Mouse (Mus musculus) ES-Bruce4 (cell line): ENCODE data around the gene Gm13691. TPM values are rescaled to one million over a fixed set of nuclear protein-coding genes. Genes with fewer than 3 reads are reported as not detected.
"Not testable (repeated sequence)": the region's sequence is repeated elsewhere in the genome, so short reads cannot be mapped to it uniquely, and the experiment has no call there.

Experiments
- H3K27ac ChIP-seq: 2 replicates; pipeline ENCODE4 v1.5.1; 2012; ENCODE audit warnings: low read length, inconsistent platforms; ENCODE audit not compliant: insufficient read depth
- H3K27me3 ChIP-seq: 2 replicates; pipeline ENCODE4 v1.6.1; 2012; ENCODE audit warnings: mild to moderate bottlenecking, low read length, inconsistent platforms; ENCODE audit not compliant: control insufficient read depth, poor library complexity, insufficient read depth, severe bottlenecking
- H3K36me3 ChIP-seq: 2 replicates; pipeline ENCODE4 v1.6.1; 2012; ENCODE audit warnings: inconsistent platforms, mild to moderate bottlenecking, low read length, moderate library complexity; ENCODE audit not compliant: control insufficient read depth, poor library complexity, insufficient read depth, severe bottlenecking
- H3K4me1 ChIP-seq: one replicate; pipeline ENCODE4 v1.8.1; 2011; ENCODE audit warnings: low read length; ENCODE audit not compliant: control insufficient read depth, insufficient read depth
- H3K4me3 ChIP-seq: 2 replicates; pipeline ENCODE4 v1.5.1; 2011; ENCODE audit warnings: low read depth, mild to moderate bottlenecking, low read length
- H3K9ac ChIP-seq: 2 replicates; pipeline ENCODE4 v1.6.1; 2012; ENCODE audit warnings: low read depth, mild to moderate bottlenecking, inconsistent platforms; ENCODE audit not compliant: poor library complexity, severe bottlenecking
- H3K9me3 ChIP-seq: replicated peaks from 2 replicates; pipeline ENCODE4 v1.6.1; 2012; ENCODE audit warnings: mild to moderate bottlenecking, low read length, inconsistent platforms; ENCODE audit not compliant: control insufficient read depth, poor library complexity, insufficient read depth, severe bottlenecking
- CTCF ChIP-seq: IDR thresholded peaks from one replicate; pipeline ENCODE4 v1.8.1; 2011; ENCODE audit warnings: low read depth, low read length
- EP300 ChIP-seq: IDR thresholded peaks from 2 replicates; pipeline ENCODE4 v1.6.1; 2011; ENCODE audit warnings: low read depth, low read length; ENCODE audit not compliant: insufficient read depth
- POLR2A ChIP-seq: IDR thresholded peaks from one replicate; pipeline ENCODE4 v1.8.1; 2011; ENCODE audit warnings: low read length; ENCODE audit not compliant: insufficient read depth
- polyA plus RNA-seq: library from polyadenylated mRNA; stranded (reverse); fragments of >200 nt; gene quantifications from 2 replicates; pipeline ENCODE4 v1.2.4, GENCODE M21; 2011; ENCODE audit warnings: low read depth; ENCODE audit not compliant: missing spikeins, insufficient read depth, insufficient read length

The Gm13691 gene
- not detected in 2 replicates for polyA plus RNA-seq

DNA sequence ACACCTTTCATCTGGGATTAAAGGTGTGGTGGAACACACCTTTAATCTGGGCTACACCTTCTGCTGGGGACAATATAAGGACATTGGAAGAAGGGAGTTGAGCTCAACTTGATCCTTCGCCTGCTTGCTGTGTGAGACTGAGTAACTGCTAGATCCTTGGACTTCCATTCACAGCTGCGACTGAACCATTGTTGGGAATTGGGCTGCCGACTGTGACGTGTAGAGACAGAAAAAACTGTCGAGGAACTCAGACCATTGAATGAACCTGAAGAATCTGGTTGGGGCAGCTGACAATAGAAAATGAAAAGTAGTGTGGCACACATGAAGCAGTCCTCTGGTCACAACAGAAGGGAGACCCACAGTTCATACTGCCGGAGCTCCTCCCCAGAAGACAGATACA, at the start of gene Gm13691:
Gm13691 (plus strand) TSS at position 301 of the 400 bp plus-strand sequence.
- not testable (repeated sequence) for H3K9me3 ChIP-seq, H3K4me1 ChIP-seq, H3K4me3 ChIP-seq, H3K27ac ChIP-seq, H3K27me3 ChIP-seq, H3K36me3 ChIP-seq, H3K9ac ChIP-seq

DNA sequence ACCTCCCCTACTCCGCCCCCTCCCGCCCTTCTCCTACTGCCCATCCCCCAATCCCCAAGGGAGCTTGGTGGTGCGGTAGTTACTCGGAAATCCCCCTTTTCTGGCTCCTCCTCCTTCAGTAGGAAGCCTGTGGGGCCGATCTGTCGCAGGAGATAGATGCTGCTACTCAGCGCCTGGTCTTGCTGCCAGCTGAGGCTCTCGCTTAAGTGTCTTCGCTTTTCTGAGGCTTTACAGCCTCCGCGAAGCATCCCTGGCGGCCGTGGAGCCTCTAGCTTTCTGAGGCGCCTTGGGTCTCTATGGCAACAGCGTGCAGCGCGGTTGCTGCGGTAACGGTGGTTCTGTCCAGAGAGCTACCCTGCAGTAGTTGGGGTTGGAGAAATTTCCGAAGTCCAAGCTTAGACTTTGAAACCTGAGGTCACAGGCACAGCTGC, 49.4 kb upstream of the Gm13691 start, which contains the start of gene Zswim2:
Zswim2 (minus strand) TSS at position 298 of the 431 bp plus-strand sequence.
- no peak within 1 kb of the TSS for H3K27ac ChIP-seq
- H3K9me3 ChIP-seq = no peaks in the 10 kb centered on the region
- no peaks in the 10 kb centered on the region for H3K4me1 ChIP-seq
- peak within 1 kb of the TSS; percentile 37 for H3K4me3 ChIP-seq
- H3K36me3 ChIP-seq = no peaks in the 10 kb centered on the region
- TF ChIP-seq POLR2A (no peak), EP300 (no peak), CTCF (no peak)
- H3K9ac ChIP-seq = no peak within 1 kb of the TSS
- no peaks in the 10 kb centered on the region for H3K27me3 ChIP-seq

DNA sequence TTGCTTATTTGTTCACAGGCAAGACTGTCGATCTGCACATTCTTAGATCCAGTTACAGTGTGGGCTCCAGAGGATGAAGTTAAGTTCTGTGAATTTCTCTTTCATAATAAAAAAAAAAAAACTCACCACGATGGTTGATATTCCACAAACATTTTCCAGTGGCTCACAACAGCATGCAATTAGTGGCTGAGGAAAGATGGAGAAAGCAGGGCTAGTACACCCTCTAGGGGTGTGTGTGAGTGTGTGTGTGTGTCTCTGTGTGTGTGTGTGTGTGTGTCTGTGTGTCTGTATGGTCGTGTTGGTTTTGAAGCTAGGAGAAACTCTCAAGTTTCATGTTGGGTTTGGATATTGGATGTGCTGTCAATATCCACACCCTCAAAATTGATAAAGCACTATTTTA, 49.0 kb upstream of the Gm13691 start:
- TF ChIP-seq POLR2A (no peak), CTCF (no peak), EP300 (no peak)
- Histone ChIP-seq H3K9ac (no peak overlapping the region), H3K36me3 (no peaks in the 10 kb centered on the region), H3K27ac (no peak overlapping the region), H3K9me3 (no peaks in the 10 kb centered on the region), H3K4me3 (no peak overlapping the region), H3K4me1 (no peaks in the 10 kb centered on the region), H3K27me3 (no peaks in the 10 kb centered on the region)

DNA sequence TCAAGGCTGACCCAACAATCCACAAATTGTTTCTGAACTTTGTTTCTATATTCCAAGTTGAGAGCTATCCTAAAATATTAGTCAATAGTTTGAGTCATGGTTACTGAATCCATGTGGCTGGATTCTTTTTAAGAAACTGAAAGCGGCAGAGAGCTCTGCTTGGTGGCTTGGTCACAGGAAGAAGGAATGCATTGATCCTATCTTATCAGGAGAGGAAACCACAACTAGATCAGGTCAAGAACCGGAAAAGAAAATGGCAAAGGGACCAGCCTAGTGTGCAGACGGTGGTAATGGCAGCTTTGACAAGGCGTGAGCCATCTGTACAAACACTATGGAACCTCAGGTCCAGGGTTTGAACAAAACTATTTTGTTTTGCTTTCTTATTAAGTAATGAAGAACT, 48.6 kb upstream of the Gm13691 start:
- Histone ChIP-seq H3K4me3 (no peak overlapping the region), H3K27ac (no peak overlapping the region), H3K4me1 (no peaks in the 10 kb centered on the region), H3K36me3 (no peaks in the 10 kb centered on the region), H3K27me3 (no peaks in the 10 kb centered on the region), H3K9ac (no peak overlapping the region), H3K9me3 (no peaks in the 10 kb centered on the region)
- no peak for TF ChIP-seq EP300
- no peak for TF ChIP-seq CTCF
- no peak for TF ChIP-seq POLR2A

DNA sequence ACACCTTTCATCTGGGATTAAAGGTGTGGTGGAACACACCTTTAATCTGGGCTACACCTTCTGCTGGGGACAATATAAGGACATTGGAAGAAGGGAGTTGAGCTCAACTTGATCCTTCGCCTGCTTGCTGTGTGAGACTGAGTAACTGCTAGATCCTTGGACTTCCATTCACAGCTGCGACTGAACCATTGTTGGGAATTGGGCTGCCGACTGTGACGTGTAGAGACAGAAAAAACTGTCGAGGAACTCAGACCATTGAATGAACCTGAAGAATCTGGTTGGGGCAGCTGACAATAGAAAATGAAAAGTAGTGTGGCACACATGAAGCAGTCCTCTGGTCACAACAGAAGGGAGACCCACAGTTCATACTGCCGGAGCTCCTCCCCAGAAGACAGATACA, 35.0 kb upstream of the Gm13691 start, which contains the start of gene Gm13698:
Gm13698 (plus strand) TSS at position 301 of the 400 bp plus-strand sequence.
- not testable (repeated sequence) for H3K36me3 ChIP-seq, H3K4me1 ChIP-seq, H3K9ac ChIP-seq, H3K4me3 ChIP-seq, H3K9me3 ChIP-seq, H3K27ac ChIP-seq, H3K27me3 ChIP-seq

DNA sequence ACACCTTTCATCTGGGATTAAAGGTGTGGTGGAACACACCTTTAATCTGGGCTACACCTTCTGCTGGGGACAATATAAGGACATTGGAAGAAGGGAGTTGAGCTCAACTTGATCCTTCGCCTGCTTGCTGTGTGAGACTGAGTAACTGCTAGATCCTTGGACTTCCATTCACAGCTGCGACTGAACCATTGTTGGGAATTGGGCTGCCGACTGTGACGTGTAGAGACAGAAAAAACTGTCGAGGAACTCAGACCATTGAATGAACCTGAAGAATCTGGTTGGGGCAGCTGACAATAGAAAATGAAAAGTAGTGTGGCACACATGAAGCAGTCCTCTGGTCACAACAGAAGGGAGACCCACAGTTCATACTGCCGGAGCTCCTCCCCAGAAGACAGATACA, 29.1 kb upstream of the Gm13691 start, which contains the start of gene Gm13693:
Gm13693 (plus strand) TSS at position 301 of the 400 bp plus-strand sequence.
- H3K4me3 ChIP-seq, H3K9ac ChIP-seq, H3K27ac ChIP-seq, H3K9me3 ChIP-seq, H3K36me3 ChIP-seq, H3K27me3 ChIP-seq, H3K4me1 ChIP-seq: not testable (repeated sequence)

DNA sequence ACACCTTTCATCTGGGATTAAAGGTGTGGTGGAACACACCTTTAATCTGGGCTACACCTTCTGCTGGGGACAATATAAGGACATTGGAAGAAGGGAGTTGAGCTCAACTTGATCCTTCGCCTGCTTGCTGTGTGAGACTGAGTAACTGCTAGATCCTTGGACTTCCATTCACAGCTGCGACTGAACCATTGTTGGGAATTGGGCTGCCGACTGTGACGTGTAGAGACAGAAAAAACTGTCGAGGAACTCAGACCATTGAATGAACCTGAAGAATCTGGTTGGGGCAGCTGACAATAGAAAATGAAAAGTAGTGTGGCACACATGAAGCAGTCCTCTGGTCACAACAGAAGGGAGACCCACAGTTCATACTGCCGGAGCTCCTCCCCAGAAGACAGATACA, 23.3 kb upstream of the Gm13691 start, which contains the start of gene Gm13695:
Gm13695 (plus strand) TSS at position 301 of the 400 bp plus-strand sequence.
- H3K9me3 ChIP-seq, H3K27ac ChIP-seq, H3K4me3 ChIP-seq, H3K27me3 ChIP-seq, H3K4me1 ChIP-seq, H3K36me3 ChIP-seq, H3K9ac ChIP-seq: not testable (repeated sequence)

DNA sequence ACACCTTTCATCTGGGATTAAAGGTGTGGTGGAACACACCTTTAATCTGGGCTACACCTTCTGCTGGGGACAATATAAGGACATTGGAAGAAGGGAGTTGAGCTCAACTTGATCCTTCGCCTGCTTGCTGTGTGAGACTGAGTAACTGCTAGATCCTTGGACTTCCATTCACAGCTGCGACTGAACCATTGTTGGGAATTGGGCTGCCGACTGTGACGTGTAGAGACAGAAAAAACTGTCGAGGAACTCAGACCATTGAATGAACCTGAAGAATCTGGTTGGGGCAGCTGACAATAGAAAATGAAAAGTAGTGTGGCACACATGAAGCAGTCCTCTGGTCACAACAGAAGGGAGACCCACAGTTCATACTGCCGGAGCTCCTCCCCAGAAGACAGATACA, 17.5 kb upstream of the Gm13691 start, which contains the start of gene Gm13696:
Gm13696 (plus strand) TSS at position 301 of the 400 bp plus-strand sequence.
- not testable (repeated sequence) for H3K9ac ChIP-seq, H3K27ac ChIP-seq, H3K27me3 ChIP-seq, H3K4me3 ChIP-seq, H3K4me1 ChIP-seq, H3K9me3 ChIP-seq, H3K36me3 ChIP-seq

DNA sequence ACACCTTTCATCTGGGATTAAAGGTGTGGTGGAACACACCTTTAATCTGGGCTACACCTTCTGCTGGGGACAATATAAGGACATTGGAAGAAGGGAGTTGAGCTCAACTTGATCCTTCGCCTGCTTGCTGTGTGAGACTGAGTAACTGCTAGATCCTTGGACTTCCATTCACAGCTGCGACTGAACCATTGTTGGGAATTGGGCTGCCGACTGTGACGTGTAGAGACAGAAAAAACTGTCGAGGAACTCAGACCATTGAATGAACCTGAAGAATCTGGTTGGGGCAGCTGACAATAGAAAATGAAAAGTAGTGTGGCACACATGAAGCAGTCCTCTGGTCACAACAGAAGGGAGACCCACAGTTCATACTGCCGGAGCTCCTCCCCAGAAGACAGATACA, 11.7 kb upstream of the Gm13691 start, which contains the start of gene Gm13694:
Gm13694 (plus strand) TSS at position 301 of the 400 bp plus-strand sequence.
- not testable (repeated sequence) for H3K9me3 ChIP-seq, H3K9ac ChIP-seq, H3K27ac ChIP-seq, H3K4me3 ChIP-seq, H3K36me3 ChIP-seq, H3K27me3 ChIP-seq, H3K4me1 ChIP-seq
